Mouse (Mus musculus) stomach, postnatal 0 days (tissue): ENCODE data around the gene Syt9.

Experiments used
- CTCF ChIP-seq: IDR thresholded peaks from 2 replicates; pipeline ENCODE4 v1.5.1; 2016; ENCODE audit warnings: antibody characterized with exemption, low read depth, mild to moderate bottlenecking, moderate library complexity
- EP300 ChIP-seq: optimal IDR thresholded peaks from 2 replicates; pipeline ENCODE3; 2016; ENCODE audit warnings: antibody characterized with exemption

GRCm38 (mm10) chr7:107536516-107536915 lies 166.0 kb downstream of the Syt9 start:
- TF ChIP-seq CTCF (no peak), EP300 (no peak)
